Mouse (Mus musculus): ENCODE data around the gene Igbp1.

The Igbp1 gene

DNA sequence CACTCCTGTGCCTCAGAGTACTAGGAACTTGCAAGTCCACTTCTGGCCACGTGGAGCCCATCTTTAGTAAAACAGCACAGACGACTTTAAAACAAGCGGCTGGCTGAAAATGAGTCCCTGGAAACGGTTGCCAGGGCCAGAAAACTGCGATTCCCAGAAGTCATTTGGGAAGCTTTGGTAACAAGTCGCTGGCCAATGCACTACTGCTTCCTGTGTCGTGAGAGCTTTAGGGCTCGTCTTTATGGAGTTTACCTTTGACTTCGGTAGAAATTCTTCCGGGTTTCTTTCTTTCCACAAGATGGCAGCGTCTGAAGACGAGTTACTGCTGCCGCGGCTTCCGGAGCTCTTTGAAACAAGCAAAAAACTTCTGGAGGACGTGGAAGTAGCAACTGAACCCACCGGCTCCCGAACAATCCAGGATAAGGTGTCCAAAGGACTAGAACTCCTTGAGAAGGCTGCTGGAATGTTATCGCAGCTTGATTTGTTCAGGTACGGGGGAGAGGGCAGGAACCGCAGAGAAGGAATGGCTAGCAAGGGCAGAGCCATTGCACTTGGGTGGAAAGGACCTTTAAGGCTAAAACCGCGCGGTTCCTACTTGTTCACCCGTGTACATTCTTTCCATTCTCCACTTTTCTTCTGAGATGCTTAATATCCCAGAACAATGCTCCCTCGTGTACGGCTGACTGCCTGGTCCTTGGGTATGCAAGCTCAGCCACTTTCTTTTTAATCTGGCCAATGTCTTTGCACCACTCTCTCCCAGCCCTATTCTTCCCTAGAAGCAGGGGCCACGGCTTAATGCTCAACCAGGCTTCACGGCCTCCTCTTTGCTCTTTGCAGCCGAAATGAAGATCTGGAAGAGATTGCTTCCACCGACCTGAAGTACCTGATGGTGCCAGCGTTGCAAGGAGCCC is at the start of gene Igbp1:
TSS of gene Igbp1 (plus strand) at position 224 of the 911 bp plus-strand sequence.
- DNase-seq (ENCODE audit: low spot score): peak; percentile 67

DNA sequence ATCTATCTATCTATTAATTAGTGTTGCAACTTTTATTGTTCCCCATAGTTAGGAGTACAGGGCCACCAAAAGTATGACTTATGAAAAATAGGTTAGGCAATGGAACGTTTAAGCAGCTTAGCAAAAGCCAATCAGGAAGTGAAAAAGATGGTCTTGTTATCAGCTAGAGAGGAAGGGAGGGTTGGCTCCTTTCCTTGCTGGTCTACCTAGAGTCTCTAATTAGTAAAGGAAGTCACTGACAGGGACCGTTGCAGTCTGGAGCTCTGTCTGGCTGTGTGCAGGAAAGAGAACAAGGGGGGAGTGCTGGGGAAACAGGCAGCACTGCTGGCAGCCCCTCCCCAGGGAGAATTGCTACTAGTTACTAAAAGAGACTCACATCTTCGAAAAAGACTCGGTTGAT is 26.0 kb upstream of the Igbp1 start:
- DNase-seq (ENCODE audit: low spot score): no peak

GRCm38 (mm10) chrX:100470126-100470525 is 24.0 kb upstream of the Igbp1 start:
- no peak for DNase-seq (ENCODE audit: low spot score)

DNA sequence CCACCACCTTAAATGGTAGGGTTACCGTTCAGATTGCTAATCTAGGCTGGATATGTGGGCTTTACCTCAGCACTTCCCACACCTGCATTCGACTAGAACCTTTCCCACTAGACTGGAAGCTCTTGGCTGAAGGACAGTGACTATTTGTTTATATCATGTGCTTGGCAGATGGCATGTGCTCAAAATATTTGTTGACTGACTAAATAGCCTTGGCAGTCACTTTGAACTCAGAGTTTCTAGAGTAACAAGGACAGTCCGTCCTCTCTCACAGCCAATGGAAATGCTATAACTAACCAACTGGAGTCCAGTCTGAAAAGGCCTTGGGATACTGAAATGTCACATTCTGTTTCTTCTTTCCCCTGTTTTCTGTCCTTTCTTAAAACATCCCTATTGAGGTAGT is 22.6 kb upstream of the Igbp1 start:
- DNase-seq (ENCODE audit: low spot score): no peak

GRCm38 (mm10) chrX:100475569-100476223 is 18.4 kb upstream of the Igbp1 start:
- no peak for DNase-seq (ENCODE audit: low spot score)

DNA sequence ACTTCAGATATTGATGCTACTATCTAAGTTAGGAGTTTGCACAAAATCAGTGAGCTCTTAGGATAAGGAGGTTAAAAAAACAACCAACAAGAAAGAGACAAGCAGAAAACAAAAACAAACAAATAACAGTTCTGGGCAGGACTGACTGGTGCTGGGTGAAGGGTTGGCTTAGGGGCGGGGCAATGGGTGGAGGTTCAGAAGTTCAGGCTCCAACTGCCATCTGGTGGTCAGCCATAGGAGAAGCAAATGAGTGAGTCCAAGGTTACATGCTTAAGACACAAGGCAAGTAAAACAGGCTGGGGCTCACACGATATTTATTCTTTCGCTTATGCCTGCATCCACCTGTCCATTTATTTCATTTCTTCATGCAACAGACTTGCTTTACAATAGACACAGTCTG is 13.8 kb upstream of the Igbp1 start:
- peak; percentile 26 for DNase-seq (ENCODE audit: low spot score)

- DNase-seq (ENCODE audit: low spot score): no peak
Observed at GRCm38 (mm10) chrX:100493500-100494067, 507 bp upstream of the Igbp1 start.

- no peak for DNase-seq (ENCODE audit: low spot score)
Observed at GRCm38 (mm10) chrX:100504175-100504851, 10.2 kb downstream of the Igbp1 start.

DNA sequence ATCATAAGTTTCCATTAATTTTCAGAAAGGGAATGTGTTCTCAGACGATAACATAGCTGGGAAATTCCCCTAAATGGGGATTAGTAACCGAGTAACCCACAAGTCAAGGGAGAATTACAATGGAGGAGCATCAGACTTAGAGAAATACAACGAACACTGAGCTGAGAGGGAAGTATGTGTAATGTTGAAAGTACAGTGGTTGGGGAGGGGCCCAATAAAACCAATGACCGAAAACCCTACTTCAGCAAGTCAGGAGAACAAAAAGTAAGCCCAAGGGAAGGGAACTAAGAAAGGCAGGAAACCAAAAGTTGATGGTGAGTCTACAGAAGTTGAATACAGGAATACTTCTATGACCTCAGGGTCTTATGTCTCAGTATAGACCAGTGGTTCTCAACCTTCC is 14.1 kb downstream of the Igbp1 start:
- no peak for DNase-seq (ENCODE audit: low spot score)

- no peak for DNase-seq (ENCODE audit: low spot score)
Observed at GRCm38 (mm10) chrX:100509921-100510320, 15.8 kb downstream of the Igbp1 start.

DNA sequence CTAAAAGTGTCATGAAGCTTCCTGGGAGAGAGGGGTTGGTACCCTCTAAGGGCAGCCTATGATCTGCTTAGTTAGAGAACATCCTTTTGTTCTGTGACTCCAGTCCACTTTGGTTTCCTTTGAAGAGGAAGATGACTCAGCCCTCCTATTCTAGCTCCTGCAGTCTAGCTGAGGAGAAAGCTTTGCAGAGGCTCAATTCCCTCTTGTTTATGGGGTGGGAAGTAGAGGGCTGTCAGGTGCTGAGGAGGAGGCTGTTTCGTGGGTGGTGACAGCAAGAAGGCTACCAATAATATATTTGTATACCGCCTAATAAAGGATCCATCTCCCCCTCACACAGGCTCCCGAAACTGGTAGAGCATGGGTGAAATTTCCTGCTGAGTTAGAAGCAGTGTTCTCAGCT is 22.6 kb downstream of the Igbp1 start:
- DNase-seq (ENCODE audit: low spot score): no peak

GRCm38 (mm10) chrX:100517626-100518025 is 23.5 kb downstream of the Igbp1 start:
- DNase-seq (ENCODE audit: low spot score): peak; percentile 34

GRCm38 (mm10) chrX:100518532-100518931 is 24.4 kb downstream of the Igbp1 start:
- DNase-seq (ENCODE audit: low spot score): no peak

GRCm38 (mm10) chrX:100524471-100524870 is 30.4 kb downstream of the Igbp1 start, which contains the start of gene Dgat2l6:
Dgat2l6 (plus strand) TSS chrX:100524838.
- no peak for DNase-seq (ENCODE audit: low spot score)

DNA sequence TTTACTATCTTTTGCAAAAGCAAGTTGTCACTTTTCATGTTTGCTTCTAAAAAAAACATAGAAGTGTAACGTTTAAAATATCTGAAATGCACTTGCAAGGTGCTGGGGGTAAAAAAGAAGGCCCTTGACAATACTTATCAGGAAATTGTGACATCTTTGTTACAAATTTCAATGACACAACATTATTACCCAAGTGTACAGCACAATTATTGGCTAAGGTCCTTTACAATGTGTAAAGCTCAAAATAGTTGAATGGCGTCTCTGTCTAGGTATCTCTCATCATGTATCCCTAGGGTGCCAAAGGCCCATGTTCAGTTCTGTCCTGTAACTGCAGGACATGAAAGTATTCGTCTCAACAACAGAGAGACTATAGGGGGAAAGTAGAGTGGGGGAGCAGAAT is 61.9 kb downstream of the Igbp1 start:
- no peak for DNase-seq (ENCODE audit: low spot score)

DNA sequence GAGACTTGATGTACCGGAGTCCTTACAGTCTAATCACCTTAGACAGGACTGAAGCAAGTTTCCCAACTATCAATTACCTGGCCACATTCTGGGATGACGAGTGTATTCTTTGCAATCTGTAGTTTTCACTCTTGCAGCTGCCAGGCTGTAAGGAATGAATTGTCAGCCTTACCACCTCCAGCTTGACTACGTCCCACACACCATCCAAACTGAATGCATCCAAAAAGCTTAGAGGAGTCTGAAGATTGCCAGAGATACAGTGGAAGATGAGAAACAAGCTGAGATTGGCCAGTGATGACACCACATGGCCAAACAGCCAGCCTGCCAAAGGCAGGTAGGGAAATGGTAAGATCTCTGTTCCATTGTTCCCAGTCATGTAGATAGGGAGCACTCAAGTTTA is 71.6 kb downstream of the Igbp1 start:
- DNase-seq (ENCODE audit: low spot score): no peak

Data from left cerebral cortex, adult 11 months (tissue).